Comparison of ENCODE assay signal across 7 mouse cellular contexts in genomic region chr8:47288131-47288865, GRCm38 (mm10).
DNase-seq lines count a peak whose midpoint lies in the region; ATAC-seq lines count a peak whose summit lies in the region.

No protein-coding gene starts in this region.

- peak overlapping the region; percentile 93 for H3K4me3 ChIP-seq in forebrain, embryonic 13.5 days

- peak overlapping the region; percentile 99 for H3K9ac ChIP-seq in forebrain, embryonic 13.5 days

- no peaks in the 10 kb centered on the region for H3K27me3 ChIP-seq in forebrain, embryonic 13.5 days

- ATAC-seq in cerebellum, adult (ENCODE audit: insufficient number of reproducible peaks, low FRiP score, low TSS enrichment): peak; percentile 11; the same call in 1 of the 2 replicates
- peak; percentile 75 for ATAC-seq in forebrain, embryonic 13.5 days

- peaks cover 53% of the 10 kb centered on the region for H3K4me1 ChIP-seq in forebrain, embryonic 13.5 days

- H3K9me3 ChIP-seq in forebrain, embryonic 13.5 days (replicated peaks): no peaks in the 10 kb centered on the region

- WGBS in forebrain, embryonic 13.5 days: under 1% methylated on average over 65 of the region's 78 CpGs

- no peaks in the 10 kb centered on the region for H3K36me3 ChIP-seq in forebrain, embryonic 13.5 days (ENCODE audit: poor library complexity, severe bottlenecking)

- peak overlapping the region; percentile 100 for H3K27ac ChIP-seq in forebrain, embryonic 13.5 days

- H3K4me2 ChIP-seq in forebrain, embryonic 13.5 days: peak overlapping the region; percentile 92

- DNase-seq in ZHBTc4 (ENCODE audit: low read depth, low spot score): peak; percentile 83
- peak; percentile 61 for DNase-seq in heart, postnatal 4 days
- DNase-seq in left cerebral cortex, adult 11 months (ENCODE audit: low spot score): peak; percentile 47
- DNase-seq in lung, postnatal 10 days: peak; percentile 65
- peak; percentile 84 to 86 for DNase-seq in right cerebral cortex, postnatal 10 days (ENCODE audit: low spot score in 2 of 2)

Comparison
In these comparisons a context has a peak if more than half of its experiments do, and no peak if none do; other contexts are left out.
1. Peak in every context shown above with its lines: DNase-seq, ATAC-seq, H3K4me3 ChIP-seq and H3K27ac ChIP-seq.